In the genomic region with DNA sequence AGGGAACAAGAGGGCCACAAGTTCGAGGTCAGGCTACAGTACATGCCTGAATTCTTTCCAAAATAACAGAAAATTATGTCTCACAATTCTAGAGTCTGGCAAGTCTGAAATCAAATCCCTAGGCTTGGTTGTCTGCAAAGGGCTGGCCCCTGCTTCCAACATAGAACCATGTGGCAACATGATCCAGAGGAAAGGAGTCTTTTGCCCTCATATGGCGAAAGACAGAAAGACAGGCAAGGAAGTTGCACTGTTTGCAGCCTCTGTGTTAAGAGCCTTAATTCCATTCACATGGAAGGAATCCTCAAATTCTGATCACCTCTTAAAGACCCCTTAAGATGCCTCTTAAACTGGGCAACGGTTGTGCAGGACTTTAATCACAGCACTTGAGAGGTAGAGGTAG, we compare ENCODE assay signal across 27 mouse cellular contexts.
A peak's percentile ranks its signal among the peaks of the same experiment; 100 is the strongest.
DNase-seq lines count a peak whose midpoint lies in the region; ATAC-seq and TF ChIP-seq lines count a peak whose summit lies in the region.
"Had no signal": no experiment of that assay in that cellular context is flagged by ENCODE, and none has a peak within 500 bp of the region (broad histone marks: within the 10 kb centered on the region; RNA-seq: fewer than 3 reads in every experiment).

No protein-coding gene starts in this region.

- no peaks in the 10 kb centered on the region for H3K9me3 ChIP-seq in forebrain, postnatal 0 days (ENCODE audit: low read length)
- no peaks in the 10 kb centered on the region for H3K9me3 ChIP-seq in forebrain, embryonic 12.5 days
- no peaks in the 10 kb centered on the region for H3K9me3 ChIP-seq in intestine, postnatal 0 days (ENCODE audit: control insufficient read depth)
- H3K9me3 ChIP-seq in intestine, embryonic 15.5 days, result no peaks in the 10 kb centered on the region
- H3K9me3 ChIP-seq in lung, postnatal 0 days (ENCODE audit: low read length), result no peaks in the 10 kb centered on the region
- H3K9me3 ChIP-seq: liver, embryonic 12.5 days; midbrain, embryonic 15.5 days had no signal

- 79% methylated on average over 3 of the region's 3 CpGs for WGBS in forebrain, postnatal 0 days
- WGBS in forebrain, embryonic 12.5 days, result 78% methylated on average over 3 of the region's 3 CpGs
- WGBS in intestine, postnatal 0 days, result 82% methylated on average over 3 of the region's 3 CpGs
- WGBS in intestine, embryonic 15.5 days, result 83% methylated on average over 3 of the region's 3 CpGs
- WGBS in lung, postnatal 0 days, result 69% methylated on average over 3 of the region's 3 CpGs

- peak; percentile 27 for TF ChIP-seq CTCF in forebrain, postnatal 0 days (IDR thresholded peaks at IDR 0.05; ENCODE audit: low read depth)
- peak; percentile 34; the same call in 1 of the 2 replicates for TF ChIP-seq CTCF in intestine, postnatal 0 days (IDR thresholded peaks at IDR 0.05; ENCODE audit: low read depth)
- peak; percentile 36 for TF ChIP-seq CTCF in lung, postnatal 0 days (IDR thresholded peaks at IDR 0.05)

- no peak for TF ChIP-seq EP300 in lung, postnatal 0 days (IDR thresholded peaks at IDR 0.05)

- H3K4me1 ChIP-seq in forebrain, postnatal 0 days (ENCODE audit: insufficient read depth), result no peaks in the 10 kb centered on the region
- H3K4me1 ChIP-seq in forebrain, embryonic 12.5 days, result no peaks in the 10 kb centered on the region
- no peaks in the 10 kb centered on the region for H3K4me1 ChIP-seq in intestine, postnatal 0 days (replicated peaks; ENCODE audit: control insufficient read depth, insufficient read depth, low read length)
- no peaks in the 10 kb centered on the region for H3K4me1 ChIP-seq in intestine, embryonic 15.5 days (replicated peaks)
- no peaks in the 10 kb centered on the region for H3K4me1 ChIP-seq in lung, postnatal 0 days (ENCODE audit: insufficient read depth, low read depth, low read length)
- H3K4me1 ChIP-seq: liver, embryonic 12.5 days had no signal

- no peak overlapping the region for H3K4me3 ChIP-seq in forebrain, postnatal 0 days (ENCODE audit: low read depth, low read length)
- no peak overlapping the region for H3K4me3 ChIP-seq in forebrain, embryonic 12.5 days (replicated peaks)
- no peak overlapping the region for H3K4me3 ChIP-seq in intestine, postnatal 0 days (ENCODE audit: low read depth, low read length)
- no peak overlapping the region for H3K4me3 ChIP-seq in intestine, embryonic 15.5 days (replicated peaks)
- H3K4me3 ChIP-seq in lung, postnatal 0 days (ENCODE audit: low read depth, low read length), result no peak overlapping the region
- H3K4me3 ChIP-seq: liver, embryonic 12.5 days; midbrain, embryonic 15.5 days had no signal

- H3K27ac ChIP-seq in forebrain, postnatal 0 days (ENCODE audit: low read depth, low read length), result no peak overlapping the region
- no peak overlapping the region for H3K27ac ChIP-seq in forebrain, embryonic 12.5 days
- H3K27ac ChIP-seq in intestine, postnatal 0 days (ENCODE audit: low read depth, low read length), result no peak overlapping the region
- H3K27ac ChIP-seq in intestine, embryonic 15.5 days, result no peak overlapping the region
- H3K27ac ChIP-seq in lung, postnatal 0 days (ENCODE audit: low read length), result no peak overlapping the region
- H3K27ac ChIP-seq: hindbrain, embryonic 14.5 days; liver, embryonic 12.5 days; midbrain, embryonic 15.5 days had no signal

- H3K4me2 ChIP-seq in forebrain, postnatal 0 days (ENCODE audit: low read depth), result no peak overlapping the region
- no peak overlapping the region for H3K4me2 ChIP-seq in forebrain, embryonic 12.5 days
- H3K4me2 ChIP-seq in intestine, postnatal 0 days (replicated peaks; ENCODE audit: low read depth), result no peak overlapping the region
- H3K4me2 ChIP-seq in intestine, embryonic 15.5 days (replicated peaks), result no peak overlapping the region
- H3K4me2 ChIP-seq in lung, postnatal 0 days (replicated peaks; ENCODE audit: low read depth, low read length), result no peak overlapping the region
- H3K4me2 ChIP-seq: hindbrain, embryonic 14.5 days; liver, embryonic 12.5 days; midbrain, embryonic 15.5 days had no signal

- no peaks in the 10 kb centered on the region for H3K36me3 ChIP-seq in forebrain, postnatal 0 days (ENCODE audit: insufficient read depth)
- no peaks in the 10 kb centered on the region for H3K36me3 ChIP-seq in forebrain, embryonic 12.5 days (replicated peaks)
- H3K36me3 ChIP-seq in intestine, postnatal 0 days (ENCODE audit: control insufficient read depth, insufficient read depth), result no peaks in the 10 kb centered on the region
- no peaks in the 10 kb centered on the region for H3K36me3 ChIP-seq in intestine, embryonic 15.5 days
- H3K36me3 ChIP-seq in lung, postnatal 0 days (ENCODE audit: insufficient read depth, low read length), result no peaks in the 10 kb centered on the region
- H3K36me3 ChIP-seq: liver, embryonic 12.5 days; midbrain, embryonic 15.5 days had no signal

- no peaks in the 10 kb centered on the region for H3K27me3 ChIP-seq in forebrain, postnatal 0 days (ENCODE audit: insufficient read depth, low read length)
- no peaks in the 10 kb centered on the region for H3K27me3 ChIP-seq in forebrain, embryonic 12.5 days
- no peaks in the 10 kb centered on the region for H3K27me3 ChIP-seq in intestine, postnatal 0 days (replicated peaks; ENCODE audit: control insufficient read depth, insufficient read depth, low read length)
- no peaks in the 10 kb centered on the region for H3K27me3 ChIP-seq in intestine, embryonic 15.5 days (replicated peaks)
- H3K27me3 ChIP-seq in lung, postnatal 0 days (replicated peaks; ENCODE audit: insufficient read depth, low read length), result no peaks in the 10 kb centered on the region
- H3K27me3 ChIP-seq: liver, embryonic 12.5 days; midbrain, embryonic 15.5 days had no signal

- H3K9ac ChIP-seq in forebrain, postnatal 0 days, result no peak overlapping the region
- H3K9ac ChIP-seq in forebrain, embryonic 12.5 days, result no peak overlapping the region
- no peak overlapping the region for H3K9ac ChIP-seq in intestine, postnatal 0 days (ENCODE audit: low read depth, low read length)
- no peak overlapping the region for H3K9ac ChIP-seq in intestine, embryonic 15.5 days
- H3K9ac ChIP-seq in lung, postnatal 0 days (replicated peaks; ENCODE audit: low read depth), result no peak overlapping the region
- H3K9ac ChIP-seq: hindbrain, embryonic 14.5 days; liver, embryonic 12.5 days; liver, postnatal 0 days; midbrain, embryonic 15.5 days had no signal

- no peak for ATAC-seq in forebrain, postnatal 0 days
- ATAC-seq in forebrain, embryonic 12.5 days (ENCODE audit: low FRiP score), result no peak
- no peak for ATAC-seq in intestine, postnatal 0 days
- ATAC-seq in intestine, embryonic 15.5 days, result no peak
- no peak for ATAC-seq in lung, postnatal 0 days
- ATAC-seq in megakaryocyte, adult 5-6 weeks (ENCODE audit: poor library complexity, severe bottlenecking), result no peak
- ATAC-seq: CD4-positive, CD25-positive, alpha-beta regulatory T cell, adult 4 months; forebrain, embryonic 14.5 days; inflammation-experienced regulatory T-cells, adult 6 months; liver, embryonic 12.5 days; liver, postnatal 0 days; midbrain, embryonic 15.5 days had no signal

- no peak for DNase-seq in forebrain, postnatal 0 days
- no peak for DNase-seq in lung, postnatal 0 days (ENCODE audit: low spot score)
- DNase-seq in lung, postnatal 36 days, result no peak
- DNase-seq in brain, adult 2 months (ENCODE audit: low read depth, low spot score), result peak; percentile 34
- DNase-seq: adrenal gland, adult 2 months; adrenal gland, postnatal 36 days; cerebellum, adult 2 months; cerebellum, postnatal 14 days; kidney, adult 8-10 months; kidney, postnatal 14 days; layer of hippocampus, postnatal 36 days; left cerebral cortex, postnatal 4 days; liver, postnatal 0 days; right cerebral cortex, postnatal 25 days; spleen, adult 18-20 months; thymus, adult 18-20 months; thymus, postnatal 25 days had no signal
